Mouse (Mus musculus) midbrain, postnatal 0 days (tissue): ENCODE data around the gene Rerg. TPM values are rescaled to one million over a fixed set of nuclear protein-coding genes. Genes with fewer than 3 reads are reported as not detected.
A peak's percentile ranks its signal among the peaks of the same experiment; 100 is the strongest.
"Not testable (repeated sequence)": the region's sequence is repeated elsewhere in the genome, so short reads cannot be mapped to it uniquely, and the experiment has no call there.

ENCODE experiments used
- ATAC-seq: fragments of 200-750 bp; cut with Nextera tagmentation; 2 replicates; pipeline ENCODE4 v1.8.0; 2017; ENCODE audit warnings: moderate number of reproducible peaks, mild to moderate bottlenecking, moderate TSS enrichment, moderate library complexity; ENCODE audit not compliant: low FRiP score
- DNase-seq: peaks from one replicate; pipeline ENCODE4 v3.0.0-alpha.2; 2015; ENCODE audit warnings: low spot score
- H3K27ac ChIP-seq: fragments of 300-500 bp; sonication (generic); 2 replicates; pipeline ENCODE4 v1.5.1; 2014; ENCODE audit warnings: low read depth, mild to moderate bottlenecking, low read length, mixed read lengths
- H3K27me3 ChIP-seq: fragments of 300-500 bp; sonication (generic); 2 replicates; pipeline ENCODE4 v1.6.1; 2014; ENCODE audit warnings: low read length, control low read depth, mixed read lengths; ENCODE audit not compliant: insufficient read depth
- H3K36me3 ChIP-seq: fragments of 300-500 bp; sonication (generic); 2 replicates; pipeline ENCODE4 v1.6.1; 2014; ENCODE audit warnings: low read length, control low read depth, mixed read lengths; ENCODE audit not compliant: insufficient read depth
- H3K4me1 ChIP-seq: fragments of 300-500 bp; sonication (generic); 2 replicates; pipeline ENCODE4 v1.6.1; 2014; ENCODE audit warnings: mild to moderate bottlenecking, control low read depth, antibody characterized with exemption, low read length, mixed read lengths; ENCODE audit not compliant: insufficient read depth
- H3K4me2 ChIP-seq: fragments of 300-500 bp; sonication (generic); 2 replicates; pipeline ENCODE4 v1.6.1; 2014; ENCODE audit warnings: low read depth, mild to moderate bottlenecking, low read length, mixed read lengths; ENCODE audit not compliant: poor library complexity, severe bottlenecking
- H3K4me3 ChIP-seq: fragments of 300-500 bp; sonication (generic); 2 replicates; pipeline ENCODE4 v1.5.1; 2014; ENCODE audit warnings: low read depth, mild to moderate bottlenecking, low read length, moderate library complexity
- H3K9ac ChIP-seq: fragments of 300-500 bp; sonication (generic); replicated peaks from 2 replicates; pipeline ENCODE4 v1.6.1; 2014; ENCODE audit warnings: mild to moderate bottlenecking, low read length, moderate library complexity, mixed read lengths; ENCODE audit not compliant: poor library complexity, severe bottlenecking
- H3K9me3 ChIP-seq: fragments of 300-500 bp; sonication (generic); 2 replicates; pipeline ENCODE4 v1.6.1; 2016; ENCODE audit warnings: low read length, control low read depth
- CTCF ChIP-seq: IDR thresholded peaks from 2 replicates; pipeline ENCODE4 v1.5.1; 2016; ENCODE audit warnings: antibody characterized with exemption, mild to moderate bottlenecking
- WGBS: fragments of 180-500 bp; shearing (Covaris S2); extraction: QIAGEN DNeasy Blood & Tissue Kit; methylation state at CpG from one replicate; pipeline ENCODE4 v1.1.7; 2014; 5-methylcytosine and 5-hydroxymethylcytosine counted together
- polyA plus RNA-seq: library from polyadenylated mRNA; unstranded; fragments of >200 nt; fragmentation: Nextera tagmentation; extraction: Ambion mirVana; gene quantifications from 2 replicates; pipeline ENCODE4 v1.2.1, GENCODE M21; 2015
- total RNA-seq: library from RNA; depleted of rRNA; stranded (reverse); fragments of >200 nt; gene quantifications from 2 replicates; pipeline ENCODE4 v1.2.3, GENCODE M21; 2014

Rerg gene
- total and polyA plus RNA-seq, 2 experiments from 2014 or later = 0.82 to 8.3 TPM

GRCm38 (mm10) chr6:137047036-137047435 lies 123.3 kb downstream of the Rerg start:
- no peak for TF ChIP-seq CTCF
- WGBS = 86% methylated on average over 11 of the region's 11 CpGs
- Histone ChIP-seq H3K4me1 (no peaks in the 10 kb centered on the region), H3K27me3 (no peaks in the 10 kb centered on the region), H3K4me3 (no peak overlapping the region), H3K4me2 (no peak overlapping the region), H3K36me3 (no peaks in the 10 kb centered on the region), H3K9me3 (no peaks in the 10 kb centered on the region), H3K9ac (no peak overlapping the region), H3K27ac (no peak overlapping the region)
- ATAC-seq = no peak
- DNase-seq = no peak

GRCm38 (mm10) chr6:137045011-137045504 lies 125.2 kb downstream of the Rerg start:
- Histone ChIP-seq H3K9me3 (no peaks in the 10 kb centered on the region), H3K9ac (no peak overlapping the region), H3K36me3 (no peaks in the 10 kb centered on the region), H3K4me2 (no peak overlapping the region), H3K27me3 (no peaks in the 10 kb centered on the region), H3K4me1 (no peaks in the 10 kb centered on the region), H3K4me3 (no peak overlapping the region), H3K27ac (no peak overlapping the region)
- DNase-seq (no peak), ATAC-seq (no peak)
- WGBS = 75% methylated on average over 9 of the region's 9 CpGs
- TF ChIP-seq CTCF = no peak

GRCm38 (mm10) chr6:137035611-137036395 lies 134.5 kb downstream of the Rerg start:
- not testable (repeated sequence) for H3K27me3 ChIP-seq, H3K9me3 ChIP-seq, ATAC-seq, H3K9ac ChIP-seq, H3K4me3 ChIP-seq, H3K27ac ChIP-seq, DNase-seq, H3K4me2 ChIP-seq, H3K4me1 ChIP-seq, H3K36me3 ChIP-seq
- 84% methylated on average over 8 of the region's 8 CpGs for WGBS

- Histone ChIP-seq H3K36me3 (no peaks in the 10 kb centered on the region), H3K9ac (no peak overlapping the region), H3K4me3 (no peak overlapping the region), H3K4me2 (no peak overlapping the region), H3K27me3 (no peaks in the 10 kb centered on the region), H3K27ac (no peak overlapping the region), H3K4me1 (no peaks in the 10 kb centered on the region), H3K9me3 (no peaks in the 10 kb centered on the region)
- 71% methylated on average over 6 of the region's 6 CpGs for WGBS
- ATAC-seq (no peak), DNase-seq (no peak)
- no peak for TF ChIP-seq CTCF
Measured at GRCm38 (mm10) chr6:137030611-137031097, 139.6 kb downstream of the Rerg start.

GRCm38 (mm10) chr6:137029931-137030610 lies 140.2 kb downstream of the Rerg start:
- 0 out of 2 replicates have a peak, but pooled peaks have one; percentile 20 for ATAC-seq

GRCm38 (mm10) chr6:137025461-137025860 lies 144.8 kb downstream of the Rerg start:
- Histone ChIP-seq H3K27me3 (no peaks in the 10 kb centered on the region), H3K9me3 (no peaks in the 10 kb centered on the region), H3K4me2 (no peak overlapping the region), H3K4me3 (no peak overlapping the region), H3K9ac (no peak overlapping the region), H3K4me1 (no peaks in the 10 kb centered on the region), H3K27ac (no peak overlapping the region), H3K36me3 (no peaks in the 10 kb centered on the region)
- no peak for TF ChIP-seq CTCF
- 45% methylated on average over 5 of the region's 5 CpGs for WGBS
- ATAC-seq (no peak), DNase-seq (no peak)

More at GRCm38 (mm10) chr6:137029931-137030610, 140.2 kb downstream of the Rerg start:
- Histone ChIP-seq H3K36me3 (no peaks in the 10 kb centered on the region), H3K4me3 (no peak overlapping the region), H3K27me3 (no peaks in the 10 kb centered on the region), H3K9me3 (no peaks in the 10 kb centered on the region), H3K9ac (no peak overlapping the region), H3K4me1 (no peaks in the 10 kb centered on the region), H3K4me2 (no peak overlapping the region), H3K27ac (no peak overlapping the region)
- no peak for TF ChIP-seq CTCF
- peak; percentile 46 for DNase-seq
- 34% methylated on average over 7 of the region's 7 CpGs for WGBS
